Mouse (Mus musculus): ENCODE measurements around the gene Bpifb5. TPM values are rescaled to one million over a fixed set of nuclear protein-coding genes. Genes with fewer than 3 reads are reported as not detected.
"Not testable (repeated sequence)": the region's sequence is repeated elsewhere in the genome, so short reads cannot be mapped to it uniquely, and the experiment has no call there.

Bpifb5 gene
- polyA plus RNA-seq, 1 experiment: 0.21 TPM

- 24% methylated on average over 10 of the region's 10 CpGs for WGBS
- no peak overlapping the region for H3K4me3 ChIP-seq (replicated peaks; ENCODE audit: insufficient read depth, low read depth, low read length)
- H3K4me1 ChIP-seq (ENCODE audit: control insufficient read depth, insufficient read depth, low read length): no peaks in the 10 kb centered on the region
- no peak for DNase-seq
- TF ChIP-seq POLR2A (IDR thresholded peaks at IDR 0.05; ENCODE audit: borderline replicate concordance, insufficient read depth, low read length): no peak
- no peak for TF ChIP-seq CTCF (IDR thresholded peaks at IDR 0.05; ENCODE audit: borderline replicate concordance, insufficient read depth, low read depth, low read length)
- H3K27ac ChIP-seq (ENCODE audit: insufficient read depth, low read length): no peak overlapping the region
- no peaks in the 10 kb centered on the region for H3K27me3 ChIP-seq (ENCODE audit: control insufficient read depth, insufficient read depth, low read length)
These were observed 20.0 kb downstream of the Bpifb5 start for GRCm38 (mm10) chr2:154243356-154244036.

GRCm38 (mm10) chr2:154245322-154245721, 21.8 kb downstream of the Bpifb5 start:
- Histone ChIP-seq H3K4me1 (ENCODE audit: control insufficient read depth, insufficient read depth, low read length) (no peaks in the 10 kb centered on the region), H3K27me3 (ENCODE audit: control insufficient read depth, insufficient read depth, low read length) (no peaks in the 10 kb centered on the region), H3K27ac (ENCODE audit: insufficient read depth, low read length) (no peak overlapping the region), H3K4me3 (replicated peaks; ENCODE audit: insufficient read depth, low read depth, low read length) (no peak overlapping the region)
- 93% methylated on average over 5 of the region's 5 CpGs for WGBS
- DNase-seq: no peak
- TF ChIP-seq POLR2A (IDR thresholded peaks at IDR 0.05; ENCODE audit: borderline replicate concordance, insufficient read depth, low read length): no peak

- WGBS: 90% methylated on average over 2 of the region's 4 CpGs
- not testable (repeated sequence) for H3K4me1 ChIP-seq (ENCODE audit: control insufficient read depth, insufficient read depth, low read length); H3K4me3 ChIP-seq (replicated peaks; ENCODE audit: insufficient read depth, low read depth, low read length); H3K27me3 ChIP-seq (ENCODE audit: control insufficient read depth, insufficient read depth, low read length); H3K27ac ChIP-seq (ENCODE audit: insufficient read depth, low read length); DNase-seq
These were observed 31.7 kb downstream of the Bpifb5 start for GRCm38 (mm10) chr2:154255254-154255653.

GRCm38 (mm10) chr2:154255770-154256169, 32.2 kb downstream of the Bpifb5 start:
- Histone ChIP-seq H3K4me1 (ENCODE audit: control insufficient read depth, insufficient read depth, low read length) (no peaks in the 10 kb centered on the region), H3K4me3 (replicated peaks; ENCODE audit: insufficient read depth, low read depth, low read length) (no peak overlapping the region), H3K27ac (ENCODE audit: insufficient read depth, low read length) (no peak overlapping the region), H3K27me3 (ENCODE audit: control insufficient read depth, insufficient read depth, low read length) (no peaks in the 10 kb centered on the region)
- no peak for DNase-seq
- WGBS: 73% methylated on average over 4 of the region's 4 CpGs
- no peak for TF ChIP-seq POLR2A (IDR thresholded peaks at IDR 0.05; ENCODE audit: borderline replicate concordance, insufficient read depth, low read length)
- no peak for TF ChIP-seq CTCF (IDR thresholded peaks at IDR 0.05; ENCODE audit: borderline replicate concordance, insufficient read depth, low read depth, low read length)

GRCm38 (mm10) chr2:154257554-154257953, 34.0 kb downstream of the Bpifb5 start, which contains the start of gene Bpifb9a:
Bpifb9a (plus strand) TSS chr2:154257854.
- H3K27me3 ChIP-seq (ENCODE audit: control insufficient read depth, insufficient read depth, low read length); H3K27ac ChIP-seq (ENCODE audit: insufficient read depth, low read length); DNase-seq; H3K4me1 ChIP-seq (ENCODE audit: control insufficient read depth, insufficient read depth, low read length); H3K4me3 ChIP-seq (replicated peaks; ENCODE audit: insufficient read depth, low read depth, low read length): not testable (repeated sequence)
- WGBS: 75% methylated on average over 5 of the region's 5 CpGs

- not testable (repeated sequence) for DNase-seq; H3K27ac ChIP-seq (ENCODE audit: insufficient read depth, low read length); H3K4me1 ChIP-seq (ENCODE audit: control insufficient read depth, insufficient read depth, low read length); H3K27me3 ChIP-seq (ENCODE audit: control insufficient read depth, insufficient read depth, low read length); H3K4me3 ChIP-seq (replicated peaks; ENCODE audit: insufficient read depth, low read depth, low read length)
- 78% methylated on average over 3 of the region's 3 CpGs for WGBS
These were observed 40.9 kb downstream of the Bpifb5 start for GRCm38 (mm10) chr2:154264397-154264796.

Other genes with a start within 250 kb of the Bpifb5 start
- gene Bpifa6, start 248.8 kb upstream of the Bpifb5 start, polyA plus RNA-seq (2012; rRNA removed): not detected in 2 replicates
- not detected in 2 replicates for gene Bpifa2, start 215.5 kb upstream of the Bpifb5 start, polyA plus RNA-seq (2012; rRNA removed)
- not detected in 2 replicates for gene Bpifa3, start 93.4 kb upstream of the Bpifb5 start, polyA plus RNA-seq (2012; rRNA removed)
- not detected in 2 replicates for gene Bpifa1, start 80.9 kb upstream of the Bpifb5 start, polyA plus RNA-seq (2012; rRNA removed)
- gene Bpifa5, start 61.1 kb upstream of the Bpifb5 start, polyA plus RNA-seq (2012; rRNA removed): 0.88 and 0.90 TPM in 2 replicates
- gene Bpifb1, start 32.9 kb upstream of the Bpifb5 start, polyA plus RNA-seq (2012; rRNA removed): not detected in 2 replicates
- not detected in 2 replicates for gene Bpifb9a, start 34.1 kb downstream of the Bpifb5 start, polyA plus RNA-seq (2012; rRNA removed)
- gene Bpifb9b, start 83.5 kb downstream of the Bpifb5 start, polyA plus RNA-seq (2012; rRNA removed): not detected in 2 replicates
- 19.2 and 21.7 TPM in 2 replicates for gene Cdk5rap1, start 149.3 kb downstream of the Bpifb5 start, polyA plus RNA-seq (2012; rRNA removed)
- 33.7 and 35.7 TPM in 2 replicates for gene Snta1, start 184.4 kb downstream of the Bpifb5 start, polyA plus RNA-seq (2012; rRNA removed)
- 29.5 and 31.5 TPM in 2 replicates for gene Cbfa2t2, start 212.7 kb downstream of the Bpifb5 start, polyA plus RNA-seq (2012; rRNA removed)